Mouse (Mus musculus): ENCODE measurements at regions not wholly inside any gene's neighbourhood (a gene's known extent, or its start where the extent isn't known, plus 50 kb on each side); places are given as distances from the start of the nearest gene placed in this dataset.
"Not testable (repeated sequence)": the region's sequence is repeated elsewhere in the genome, so short reads cannot be mapped to it uniquely, and the experiment has no call there.

DNA sequence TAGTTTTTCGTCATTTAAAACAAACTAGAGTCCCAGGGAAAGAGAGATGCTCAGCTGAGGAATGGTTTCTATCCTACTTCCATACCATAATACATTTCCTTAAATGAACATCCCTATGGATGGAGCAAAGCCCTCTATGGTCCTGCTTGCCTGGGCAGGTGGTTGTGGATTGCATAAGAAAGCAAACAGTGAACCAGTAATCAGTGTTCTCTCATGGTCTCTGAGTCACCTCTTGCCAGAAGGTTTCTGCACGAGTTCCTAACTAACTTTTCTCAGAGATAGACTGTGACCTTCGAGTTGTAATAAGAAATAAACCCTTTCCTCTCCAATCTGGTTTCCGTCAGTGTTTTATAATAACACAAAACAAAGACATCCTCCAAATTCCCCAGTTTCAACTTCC, 62.9 kb upstream of the Bet1 start:
- DNase-seq (ENCODE audit: low spot score) = no peak

DNA sequence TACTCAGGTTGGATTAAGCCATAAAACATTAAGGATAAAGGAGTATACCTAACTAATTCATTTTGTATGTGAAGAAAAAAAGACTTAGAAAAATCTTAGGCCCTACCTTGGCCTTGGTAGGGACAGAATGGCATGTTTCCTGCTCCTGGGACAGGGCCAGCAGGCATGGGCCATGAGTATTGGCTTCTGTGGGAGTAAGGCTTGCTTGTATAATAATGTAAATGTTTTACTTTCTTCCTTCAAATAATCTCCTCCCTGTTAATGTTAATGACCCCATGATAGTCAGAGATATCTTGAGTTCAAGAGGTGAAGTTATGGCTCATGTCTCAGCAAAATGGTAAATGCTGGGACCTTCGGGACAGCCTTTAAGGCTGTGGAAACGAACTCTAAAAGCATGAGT, 71.5 kb upstream of the Bet1 start:
- no peak for DNase-seq (ENCODE audit: low spot score)

GRCm38 (mm10) chr6:4163733-4164132, 77.0 kb upstream of the Bet1 start:
- no peak for DNase-seq (ENCODE audit: low spot score)

- no peak for DNase-seq (ENCODE audit: low spot score)
Observed at GRCm38 (mm10) chr6:4167112-4167511, 80.3 kb upstream of the Bet1 start.

DNA sequence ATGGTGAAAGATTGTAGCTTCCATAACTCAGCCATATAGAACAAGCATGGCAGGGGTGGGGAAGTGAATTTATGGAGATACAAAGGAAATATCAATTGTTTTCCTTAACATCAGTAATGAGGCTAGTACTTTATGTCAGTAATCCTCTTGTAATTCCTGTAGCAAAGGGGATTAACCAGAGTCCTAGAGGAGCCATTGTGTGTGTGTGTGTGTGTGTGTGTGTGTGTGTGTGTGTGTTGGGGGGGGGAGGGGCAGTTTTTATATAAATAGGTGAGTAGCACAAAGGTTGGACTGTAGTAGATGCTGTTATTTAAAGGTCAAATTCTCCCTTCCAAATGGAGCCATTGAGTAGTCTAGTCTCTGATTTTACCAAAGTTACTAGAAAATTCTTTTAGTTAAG, 81.0 kb upstream of the Bet1 start:
- DNase-seq (ENCODE audit: low spot score) = no peak

DNA sequence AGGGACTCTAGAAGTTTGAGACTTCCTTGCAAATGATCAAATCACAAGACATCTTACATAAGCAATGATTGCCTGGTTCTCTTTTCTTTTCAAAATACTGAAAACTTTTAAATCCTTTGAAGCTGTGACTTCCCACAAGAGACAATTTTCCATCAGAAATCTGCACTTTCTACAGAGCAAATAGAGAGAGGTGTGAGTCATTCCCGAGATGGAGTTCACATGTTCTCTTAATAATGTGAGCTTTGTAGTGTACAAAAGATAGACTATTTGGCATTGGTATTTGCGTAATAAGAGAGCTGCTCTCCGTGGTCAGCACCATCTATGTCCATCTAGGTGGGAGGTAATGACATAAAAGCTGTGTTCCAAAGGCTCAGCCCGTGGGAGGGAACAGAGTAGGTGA, 84.8 kb upstream of the Bet1 start:
- no peak for DNase-seq (ENCODE audit: low spot score)

DNA sequence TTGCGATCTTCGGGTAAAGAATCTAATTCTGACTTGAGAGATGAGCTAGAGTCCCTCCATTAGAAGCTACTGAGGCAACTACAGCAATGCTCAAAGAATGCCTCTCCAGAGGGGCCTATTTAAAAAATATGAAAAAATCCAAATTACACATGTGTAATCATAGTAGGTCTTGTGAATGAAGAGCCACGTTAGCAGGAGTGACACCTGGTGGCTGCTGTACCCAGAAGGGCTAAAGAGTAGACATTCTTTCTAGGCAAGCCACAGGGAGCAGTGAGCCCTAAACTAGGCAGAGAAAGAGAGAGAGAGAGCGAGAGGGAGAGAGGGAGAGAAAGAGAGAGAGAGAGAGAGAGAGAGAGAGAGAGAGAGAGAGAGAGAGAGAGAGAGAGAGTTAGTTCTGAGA, 100.9 kb upstream of the Bet1 start:
- no peak for DNase-seq (ENCODE audit: low spot score)

- not testable (repeated sequence) for DNase-seq (ENCODE audit: low spot score)
Observed at GRCm38 (mm10) chr6:4190976-4191375, 104.2 kb upstream of the Bet1 start.

GRCm38 (mm10) chr6:4193286-4193685, 106.5 kb upstream of the Bet1 start:
- no peak for DNase-seq (ENCODE audit: low spot score)

DNA sequence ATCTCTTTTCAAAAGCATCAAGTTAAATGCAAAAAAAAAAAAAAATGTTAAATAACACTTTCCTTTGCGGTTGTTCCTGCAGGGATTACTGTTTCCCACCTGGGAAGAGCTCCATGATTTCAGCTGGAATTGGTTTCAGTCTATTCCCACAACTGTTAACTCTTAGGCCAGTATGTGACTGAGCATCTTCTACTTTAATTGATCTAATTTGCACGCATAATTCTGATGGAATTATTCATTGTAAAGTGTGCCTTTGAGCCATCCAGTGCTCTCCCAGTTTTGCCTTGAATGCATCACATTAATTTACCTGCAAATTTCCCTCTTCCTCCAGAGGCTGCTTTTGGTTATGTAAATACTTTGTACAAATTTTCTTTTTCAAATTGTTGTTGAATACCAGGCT, 114.4 kb upstream of the Bet1 start:
- DNase-seq (ENCODE audit: low spot score) = no peak

DNA sequence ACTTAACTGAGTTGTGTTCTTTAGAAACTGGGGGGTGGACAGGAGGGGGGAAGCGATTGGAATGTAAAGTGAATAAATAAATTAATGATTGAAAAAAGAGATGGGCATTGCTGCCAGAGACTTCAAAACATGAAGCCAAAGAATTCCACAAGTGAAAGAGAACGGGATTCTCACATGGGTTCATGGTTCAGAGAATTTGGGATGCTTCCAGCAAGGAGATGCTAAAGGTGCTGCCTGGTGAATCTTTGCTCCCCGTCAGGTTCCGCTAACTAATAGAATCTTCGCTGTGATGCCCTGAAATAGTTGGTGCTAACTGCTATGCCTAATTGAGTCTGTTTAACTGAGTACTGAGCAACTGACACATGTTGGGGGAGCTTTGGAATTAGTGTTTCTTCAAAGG, 118.9 kb upstream of the Bet1 start:
- no peak for DNase-seq (ENCODE audit: low spot score)

GRCm38 (mm10) chr6:4245265-4246112, 158.7 kb upstream of the Bet1 start:
- no peak for DNase-seq (ENCODE audit: low spot score)

GRCm38 (mm10) chr6:4246113-4246419, 159.3 kb upstream of the Bet1 start:
- no peak for DNase-seq (ENCODE audit: low spot score)

DNA sequence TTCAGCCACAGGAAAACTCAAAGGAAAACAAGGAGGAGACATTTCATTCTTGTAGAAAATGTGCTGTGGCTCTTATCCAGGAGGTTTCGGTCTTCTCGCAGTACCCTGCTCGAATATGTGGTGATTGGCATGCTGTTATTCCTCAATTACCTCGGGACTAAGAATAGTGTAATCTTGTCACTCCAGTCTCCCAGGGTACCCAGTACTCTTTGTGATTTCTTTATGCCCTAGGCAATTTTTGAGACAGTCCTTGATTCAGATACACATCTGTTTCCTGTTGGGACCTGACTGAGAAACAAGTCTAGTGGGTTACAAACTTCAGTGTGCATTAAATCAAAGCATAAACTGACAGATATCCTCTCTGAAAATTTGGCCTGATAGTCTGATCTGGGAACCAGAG, 189.8 kb upstream of the Bet1 start:
- no peak for DNase-seq (ENCODE audit: low spot score)

DNA sequence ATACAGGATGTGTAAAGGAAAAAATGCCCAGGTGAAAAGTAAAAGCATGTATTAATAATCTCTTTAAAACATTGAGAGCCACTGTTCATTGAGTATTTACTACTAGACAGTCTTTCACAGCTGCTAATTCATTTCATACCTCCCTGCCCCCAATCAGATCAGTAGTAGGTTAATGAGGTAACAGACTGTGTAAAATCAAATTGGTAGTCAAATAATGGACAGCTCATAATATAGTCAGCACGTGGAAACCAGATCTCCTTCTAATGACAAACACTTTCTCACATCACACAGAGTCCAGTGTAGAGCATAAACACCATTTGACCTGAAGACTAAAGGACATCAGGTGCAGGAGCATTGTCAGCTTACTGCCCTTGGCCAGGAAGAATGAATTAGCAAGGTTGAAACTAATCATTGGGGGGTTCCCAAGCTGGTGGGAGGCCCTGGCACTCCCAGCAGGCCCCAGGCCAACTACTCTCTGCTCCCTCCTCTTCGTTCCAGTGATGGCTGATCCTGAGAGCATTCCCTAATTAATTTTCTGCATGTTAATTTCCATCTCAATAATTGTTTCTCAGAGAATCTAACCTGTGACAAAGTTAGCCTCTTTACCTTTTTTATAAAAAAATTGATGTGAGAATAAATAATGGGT, 190.6 kb upstream of the Bet1 start:
- peak; percentile 3 for DNase-seq (ENCODE audit: low spot score)

DNA sequence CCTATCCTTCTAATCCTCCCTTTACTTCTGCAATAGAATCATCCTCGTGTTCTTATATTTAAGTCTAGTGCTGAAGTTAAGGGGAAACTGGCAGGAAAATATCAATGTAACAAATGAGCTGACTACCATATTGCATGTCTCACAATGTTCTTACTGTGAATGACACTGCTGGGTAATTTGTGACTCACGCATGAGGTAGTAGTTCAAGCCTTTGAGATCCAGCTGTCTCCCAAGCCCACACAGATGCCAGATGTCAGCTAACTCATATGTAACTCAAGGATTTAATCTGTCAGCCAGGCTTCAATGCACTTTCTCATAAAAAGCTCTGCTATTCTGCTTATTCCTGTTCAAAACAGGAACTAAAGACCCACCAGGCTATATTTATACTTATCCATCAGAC, 204.6 kb upstream of the Bet1 start:
- no peak for DNase-seq (ENCODE audit: low spot score)

GRCm38 (mm10) chr6:4303410-4303809, 201.2 kb upstream of the Col1a2 start:
- DNase-seq (ENCODE audit: low spot score) = not testable (repeated sequence)

- DNase-seq (ENCODE audit: low spot score) = no peak
Observed at GRCm38 (mm10) chr6:4349953-4350352, 154.7 kb upstream of the Col1a2 start.

- DNase-seq (ENCODE audit: low spot score) = no peak
Observed at GRCm38 (mm10) chr6:4362220-4362619, 142.4 kb upstream of the Col1a2 start.

- no peak for DNase-seq (ENCODE audit: low spot score)
Observed at GRCm38 (mm10) chr6:4375465-4376037, 129.1 kb upstream of the Col1a2 start.

- no peak for DNase-seq (ENCODE audit: low spot score)
Observed at GRCm38 (mm10) chr6:4396808-4397207, 107.8 kb upstream of the Col1a2 start.

DNA sequence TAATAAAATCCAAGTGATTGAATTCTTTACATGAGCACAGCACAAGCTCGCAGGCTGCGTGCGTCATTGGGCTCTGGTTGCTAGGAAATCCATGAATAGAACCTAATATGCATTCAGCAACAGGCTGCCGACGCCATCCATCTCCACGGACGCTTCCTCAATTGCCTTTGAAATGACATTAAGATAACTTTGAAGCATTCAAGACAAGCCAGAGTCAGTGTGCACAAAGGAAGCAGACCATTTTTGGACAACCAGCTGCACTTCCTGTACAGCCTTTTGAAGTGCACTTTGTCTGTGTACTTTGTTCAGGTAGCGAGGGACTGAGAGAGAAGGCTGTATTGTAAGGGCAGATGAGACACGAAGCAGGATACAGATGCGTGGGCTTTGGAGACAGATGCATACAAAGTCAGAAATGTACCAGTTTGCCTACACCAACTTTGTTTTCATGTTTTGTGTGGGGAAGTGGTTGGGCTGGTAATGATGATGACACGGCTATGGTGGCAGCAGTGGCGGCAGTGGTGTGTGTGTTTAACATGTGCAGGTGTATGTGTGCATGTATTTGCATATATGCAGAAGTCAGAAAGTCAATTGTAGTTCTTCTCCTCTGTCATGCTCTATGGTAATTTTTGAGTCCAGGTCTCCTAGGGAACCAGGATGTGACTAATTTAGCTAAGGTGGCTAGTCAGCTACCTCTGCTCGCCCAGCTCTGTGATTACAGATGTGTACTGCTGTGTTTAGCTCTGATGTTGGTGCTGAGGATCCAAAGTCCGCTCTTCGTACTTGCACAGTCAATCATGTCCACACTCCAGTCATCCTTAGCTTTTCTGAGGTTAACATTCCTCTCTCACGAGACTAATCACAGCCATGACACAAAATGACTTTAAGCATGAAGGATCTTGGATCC, 106.7 kb upstream of the Col1a2 start:
- peak; percentile 73 for DNase-seq (ENCODE audit: low spot score)

- no peak for DNase-seq (ENCODE audit: low spot score)
Observed at GRCm38 (mm10) chr6:4398599-4398980, 106.0 kb upstream of the Col1a2 start.
